Mouse (Mus musculus) retina, embryonic 14.5 days (tissue): ENCODE measurements around the gene Prpf31.
"Not testable (repeated sequence)": the region's sequence is repeated elsewhere in the genome, so short reads cannot be mapped to it uniquely, and the experiment has no call there.

Experiments
- DNase-seq: peaks from one replicate; pipeline ENCODE4 v3.0.0-alpha.2; 2015; ENCODE audit warnings: low spot score

Gene Prpf31

GRCm38 (mm10) chr7:3629543-3630477, at the start of gene Prpf31, which contains the start of gene Tfpt:
Gene Prpf31 (plus strand): TSS chr7:3629985.
Gene Tfpt (minus strand): TSS chr7:3629929.
- DNase-seq = peak; percentile 95

GRCm38 (mm10) chr7:3580029-3580428, 49.8 kb upstream of the Prpf31 start:
- no peak for DNase-seq

- no peak for DNase-seq
Measured at GRCm38 (mm10) chr7:3585763-3586162, 44.0 kb upstream of the Prpf31 start.

- no peak for DNase-seq
Measured at GRCm38 (mm10) chr7:3586255-3586654, 43.5 kb upstream of the Prpf31 start.

- DNase-seq = no peak
Measured at GRCm38 (mm10) chr7:3587292-3587691, 42.5 kb upstream of the Prpf31 start.

- DNase-seq = no peak
Measured at GRCm38 (mm10) chr7:3590550-3590949, 39.2 kb upstream of the Prpf31 start.

GRCm38 (mm10) chr7:3591534-3591933, 38.3 kb upstream of the Prpf31 start:
- DNase-seq = no peak

- no peak for DNase-seq
Measured at GRCm38 (mm10) chr7:3593855-3594254, 35.9 kb upstream of the Prpf31 start.

- no peak for DNase-seq
Measured at GRCm38 (mm10) chr7:3594686-3595085, 35.1 kb upstream of the Prpf31 start.

- DNase-seq = peak; percentile 4
Measured at GRCm38 (mm10) chr7:3595146-3595545, 34.6 kb upstream of the Prpf31 start.

GRCm38 (mm10) chr7:3597755-3598154, 32.0 kb upstream of the Prpf31 start:
- not testable (repeated sequence) for DNase-seq

GRCm38 (mm10) chr7:3601119-3601518, 28.7 kb upstream of the Prpf31 start:
- peak; percentile 90 for DNase-seq

GRCm38 (mm10) chr7:3606798-3607197, 23.0 kb upstream of the Prpf31 start:
- peak; percentile 57 for DNase-seq

- DNase-seq = no peak
Measured at GRCm38 (mm10) chr7:3607391-3607790, 22.4 kb upstream of the Prpf31 start.

GRCm38 (mm10) chr7:3608668-3609067, 21.1 kb upstream of the Prpf31 start:
- no peak for DNase-seq

- no peak for DNase-seq
Measured at GRCm38 (mm10) chr7:3609082-3609481, 20.7 kb upstream of the Prpf31 start.

- no peak for DNase-seq
Measured at GRCm38 (mm10) chr7:3610437-3610836, 19.3 kb upstream of the Prpf31 start.

- no peak for DNase-seq
Measured at GRCm38 (mm10) chr7:3611006-3611405, 18.8 kb upstream of the Prpf31 start.

GRCm38 (mm10) chr7:3614021-3614420, 15.8 kb upstream of the Prpf31 start:
- no peak for DNase-seq

GRCm38 (mm10) chr7:3616057-3616388, 13.8 kb upstream of the Prpf31 start, which contains the start of gene Oscar:
Gene Oscar (minus strand): TSS chr7:3616157.
- DNase-seq = no peak

- DNase-seq = no peak
Measured at GRCm38 (mm10) chr7:3616389-3617241, 13.2 kb upstream of the Prpf31 start.

GRCm38 (mm10) chr7:3617242-3617995, 12.4 kb upstream of the Prpf31 start, which contains the start of gene Ndufa3:
Gene Ndufa3 (plus strand): TSS chr7:3617373.
- DNase-seq = peak; percentile 85
